Mouse (Mus musculus) layer of hippocampus, postnatal 36 days (tissue): ENCODE data around the gene Ppp1r12c. TPM values are rescaled to one million over a fixed set of nuclear protein-coding genes. Genes with fewer than 3 reads are reported as not detected.
A peak's percentile ranks its signal among the peaks of the same experiment; 100 is the strongest.
"Not testable (repeated sequence)": the region's sequence is repeated elsewhere in the genome, so short reads cannot be mapped to it uniquely, and the experiment has no call there.

Source experiments
- DNase-seq, 2 experiments: peaks; one replicate each; pipeline ENCODE4 v3.0.0; 2022
- total RNA-seq, 2 experiments: library from RNA; stranded (reverse); gene quantifications; 2 replicates each; pipeline ENCODE4 v1.2.3; 2021

Ppp1r12c gene
- 100 to 1,000 TPM; 146 to 164 TPM for total RNA-seq

DNA sequence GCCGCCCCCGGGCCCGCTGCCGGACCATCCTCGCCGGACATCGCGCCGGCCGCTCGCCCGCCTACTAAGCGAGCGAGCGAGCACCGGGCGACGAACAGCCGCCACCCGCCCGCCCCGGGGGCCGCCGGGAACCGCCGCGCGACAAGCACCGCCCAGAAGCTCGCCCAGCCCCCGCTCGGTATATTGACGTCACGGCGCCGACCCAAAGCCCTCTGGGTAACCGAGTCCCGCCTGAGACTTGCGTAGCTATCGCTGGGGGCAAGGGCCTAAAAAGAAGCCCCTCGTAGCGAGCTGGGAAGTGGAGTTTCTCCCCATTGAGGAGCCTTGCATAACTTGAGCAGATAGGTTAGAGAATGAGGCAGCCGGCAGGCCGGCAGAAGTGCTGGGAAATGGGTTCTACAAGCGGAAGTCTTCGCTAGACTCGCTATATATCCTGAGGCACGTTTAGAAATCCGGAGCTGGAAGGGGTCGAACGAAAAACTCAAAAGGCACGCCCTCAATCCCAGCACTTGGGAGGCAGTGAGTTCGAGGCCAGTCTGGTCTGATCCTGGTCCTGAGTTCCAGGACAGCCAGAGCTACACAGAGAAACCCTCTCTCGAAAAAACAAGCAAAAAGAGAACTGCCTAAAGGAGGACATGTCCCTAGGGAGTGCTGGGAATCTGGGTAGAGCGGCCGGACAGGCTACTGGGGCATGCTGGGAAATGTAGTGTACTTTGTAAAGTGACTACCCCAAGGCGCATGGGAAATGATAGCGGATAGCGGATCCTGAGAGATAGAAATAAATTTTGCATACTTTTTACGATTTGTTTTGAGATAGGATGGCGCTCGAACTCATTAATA, at the start of gene Ppp1r12c:
TSS of gene Ppp1r12c (minus strand) at position 123 of the 840 bp plus-strand sequence.
- DNase-seq: peak; percentile 97

DNA sequence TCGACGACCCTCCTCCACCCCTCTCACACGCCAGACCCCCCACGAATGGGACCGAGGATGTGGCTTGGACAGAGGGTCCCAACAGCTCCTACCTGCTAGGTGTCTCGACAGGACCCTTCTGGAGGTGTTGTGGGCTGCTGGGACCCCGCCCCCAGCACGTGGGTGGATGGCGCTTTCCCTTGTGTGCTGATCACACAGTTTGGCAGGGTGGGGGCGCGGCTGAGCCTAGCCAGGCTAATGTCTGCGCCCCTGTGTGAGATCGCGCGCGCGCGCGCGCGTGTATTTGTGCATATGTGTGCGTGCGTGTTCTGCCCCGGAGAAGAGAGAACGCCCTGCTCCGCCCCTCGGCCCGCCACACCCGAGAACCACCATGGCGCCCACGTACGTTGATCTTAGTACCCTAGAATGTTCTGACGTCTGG, 45.8 kb upstream of the Ppp1r12c start, which contains the start of gene Syt5:
TSS of gene Syt5 (minus strand) at position 321 of the 421 bp plus-strand sequence.
- DNase-seq: peak; percentile 63 to 65

DNA sequence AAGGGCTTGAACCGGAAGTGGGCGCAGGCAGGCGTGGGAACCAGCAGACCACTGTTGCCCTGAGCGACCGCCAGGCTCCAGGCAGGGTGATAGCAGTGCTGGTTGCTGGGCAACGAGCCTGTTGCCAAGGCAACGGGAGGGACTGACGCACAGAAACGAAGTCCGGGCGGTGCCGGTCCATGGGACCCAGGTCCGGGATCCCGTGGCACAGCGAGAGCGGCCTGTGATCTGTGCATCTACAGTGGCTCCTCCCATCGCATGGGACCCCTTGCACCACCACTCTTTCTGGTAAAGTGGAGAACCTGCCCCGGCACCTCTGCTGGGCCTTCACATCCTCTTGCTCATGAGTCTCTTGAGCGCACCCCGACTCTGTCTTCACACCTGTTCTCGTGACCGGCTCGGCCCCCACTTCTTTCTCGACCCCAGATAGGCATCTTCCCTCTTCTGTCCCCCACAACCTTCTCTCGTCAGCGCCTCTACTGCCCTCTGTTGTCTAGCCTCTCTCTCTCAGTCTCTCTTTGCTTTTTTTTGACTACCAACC, 45.2 kb upstream of the Ppp1r12c start:
- DNase-seq: peak; percentile 91 to 93

DNA sequence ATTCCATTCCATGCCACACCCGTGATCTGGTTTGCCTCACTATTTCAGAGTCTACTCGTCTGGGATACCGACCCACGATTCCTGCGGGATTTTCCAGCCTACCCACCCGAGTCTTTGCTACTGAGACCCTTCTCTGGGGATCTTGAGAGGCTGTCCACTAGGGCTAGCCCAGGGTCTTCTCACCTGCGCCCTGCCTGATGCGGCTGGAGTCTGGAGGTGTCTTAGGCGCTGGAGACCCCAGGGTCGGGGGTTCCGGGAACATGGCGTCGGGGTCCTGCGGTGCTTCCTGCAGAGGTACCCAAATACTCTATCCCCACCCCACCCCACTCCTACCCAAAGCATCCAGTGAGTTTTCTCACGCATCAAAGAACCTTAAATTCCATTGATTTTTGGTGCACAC, 44.6 kb upstream of the Ppp1r12c start:
- no peak for DNase-seq

DNA sequence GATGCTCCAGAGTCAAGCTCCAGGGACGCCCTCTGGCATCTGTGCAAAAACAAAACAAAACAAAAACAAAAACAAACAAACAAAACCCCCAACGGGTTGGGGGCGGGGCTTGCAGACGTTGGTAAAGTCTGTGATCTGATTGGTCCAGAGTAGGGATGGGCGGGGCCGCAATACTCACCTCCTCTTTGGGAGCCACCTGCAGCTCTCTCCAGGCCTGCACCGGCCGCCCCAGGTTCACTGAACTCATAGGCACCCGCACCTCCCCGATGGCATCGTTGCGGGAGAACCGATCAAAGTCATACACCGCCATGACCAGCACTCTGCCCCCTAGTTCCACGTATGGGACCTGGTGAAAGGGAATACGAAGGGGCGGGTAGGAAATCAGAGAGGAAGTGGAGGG, 40.5 kb upstream of the Ppp1r12c start:
- no peak for DNase-seq

DNA sequence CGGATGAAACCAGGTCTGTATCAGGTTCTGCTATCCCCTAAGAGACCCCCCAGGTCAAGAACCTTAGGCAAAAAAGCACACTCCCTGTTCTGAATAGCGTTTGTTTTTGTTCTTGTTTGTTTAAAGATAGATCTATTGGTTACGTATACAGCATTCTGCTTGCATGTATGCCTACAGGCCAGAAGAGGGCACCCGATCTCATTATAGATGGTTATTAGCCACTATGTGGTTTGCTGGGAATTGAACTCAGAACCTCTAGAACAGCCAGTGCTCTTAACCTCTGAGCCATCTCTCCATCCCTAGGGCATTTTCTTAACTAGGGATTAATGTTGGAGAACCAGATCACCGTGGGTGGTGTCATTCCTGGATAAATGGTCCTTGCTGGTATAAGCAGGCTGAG, 39.9 kb upstream of the Ppp1r12c start:
- no peak for DNase-seq

DNA sequence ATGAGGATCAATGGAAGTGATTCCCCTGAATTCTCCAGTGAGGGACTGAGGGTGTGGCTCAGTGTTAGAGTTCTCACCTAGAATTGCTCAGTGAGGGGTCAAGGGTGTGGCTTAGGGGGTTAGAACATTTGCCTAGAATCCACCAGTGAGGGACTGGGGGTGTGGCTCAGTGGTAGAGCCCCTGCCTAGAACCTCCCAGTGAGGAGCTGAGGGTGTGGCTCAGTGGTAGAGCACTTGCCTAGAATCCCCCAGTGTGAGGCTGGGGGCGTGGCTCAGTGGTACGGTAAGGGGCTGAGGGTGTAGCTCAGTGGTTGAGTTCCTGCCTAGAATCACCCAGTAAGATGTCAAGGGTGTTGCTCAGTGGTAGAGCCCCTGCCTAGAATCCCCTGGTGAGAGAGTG, 37.5 kb upstream of the Ppp1r12c start:
- DNase-seq: no peak

DNA sequence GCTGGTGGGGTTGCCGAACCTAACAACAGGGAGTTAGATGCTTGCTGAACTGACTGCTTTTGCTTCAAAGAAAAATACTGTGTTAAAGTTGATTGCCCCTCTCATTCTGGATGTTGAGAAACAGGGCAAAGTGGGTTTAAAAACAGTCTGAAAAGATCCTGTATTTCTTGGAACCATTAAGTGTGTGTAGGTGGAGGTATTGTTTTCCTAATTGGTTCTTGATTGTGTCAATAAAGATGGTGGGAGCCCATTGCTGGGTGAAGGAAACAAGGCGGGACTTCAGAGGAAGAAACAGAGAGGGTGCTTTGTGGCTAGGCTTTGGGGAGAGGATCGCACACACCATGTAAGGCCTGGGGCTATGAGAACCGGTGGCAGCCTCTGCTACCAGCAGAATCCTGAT, 35.7 kb upstream of the Ppp1r12c start:
- DNase-seq: no peak

DNA sequence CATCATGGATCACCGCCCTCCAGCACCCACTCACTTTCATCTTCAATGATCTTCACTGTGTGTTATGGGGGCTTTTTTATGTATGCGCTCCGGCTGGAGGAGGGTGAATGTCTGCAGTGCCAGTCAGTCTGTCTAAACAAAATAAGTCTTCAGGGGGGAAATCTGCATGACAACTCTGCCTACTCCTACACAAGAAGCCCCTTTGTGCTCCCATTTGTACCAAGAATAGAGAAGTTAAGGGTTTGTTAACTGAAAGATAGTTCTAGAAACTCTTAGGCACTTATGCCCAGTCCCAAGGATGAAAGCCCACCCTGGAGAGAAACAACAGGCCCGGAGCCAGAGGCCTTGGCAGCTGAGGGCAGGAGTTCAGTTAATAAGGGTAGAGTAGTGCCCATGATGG, 34.9 kb upstream of the Ppp1r12c start:
- DNase-seq: no peak

DNA sequence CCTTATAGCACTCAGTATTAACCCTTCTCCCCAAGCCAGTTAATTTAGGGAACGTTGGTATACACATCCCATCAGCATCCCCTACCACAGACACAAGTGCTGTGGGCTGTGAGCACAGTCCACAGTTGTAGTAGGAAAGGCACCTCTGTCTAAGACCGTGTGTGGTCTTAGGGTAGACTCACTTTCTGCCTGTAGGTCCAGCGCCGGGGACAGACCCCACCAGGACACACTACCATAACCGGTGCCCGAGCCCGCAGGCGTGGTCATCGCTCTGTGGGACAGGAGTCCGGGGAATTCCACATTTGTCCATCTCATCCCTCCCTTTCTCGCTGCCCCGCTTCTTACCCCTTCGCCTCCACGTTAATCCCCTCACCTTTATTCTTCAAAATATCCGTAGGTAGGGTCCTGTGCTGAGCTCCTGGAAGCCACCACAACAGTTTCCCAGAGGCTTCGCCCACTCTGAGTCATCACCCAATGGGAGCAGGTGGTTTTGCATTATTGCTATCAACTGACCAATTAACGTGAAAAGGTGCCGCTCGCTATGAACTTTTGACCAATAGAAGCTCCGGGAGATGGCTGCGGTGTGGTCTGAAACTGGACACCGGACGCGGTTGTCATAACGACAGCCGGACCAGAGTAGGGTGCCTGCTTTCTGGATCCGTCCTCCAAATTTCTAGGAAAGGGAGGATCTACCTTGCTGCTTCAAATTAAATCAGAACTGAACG, 30.7 kb upstream of the Ppp1r12c start, which contains the start of gene Dnaaf3:
TSS of gene Dnaaf3 (minus strand) at position 449 of the 725 bp plus-strand sequence.
- no peak for DNase-seq

DNA sequence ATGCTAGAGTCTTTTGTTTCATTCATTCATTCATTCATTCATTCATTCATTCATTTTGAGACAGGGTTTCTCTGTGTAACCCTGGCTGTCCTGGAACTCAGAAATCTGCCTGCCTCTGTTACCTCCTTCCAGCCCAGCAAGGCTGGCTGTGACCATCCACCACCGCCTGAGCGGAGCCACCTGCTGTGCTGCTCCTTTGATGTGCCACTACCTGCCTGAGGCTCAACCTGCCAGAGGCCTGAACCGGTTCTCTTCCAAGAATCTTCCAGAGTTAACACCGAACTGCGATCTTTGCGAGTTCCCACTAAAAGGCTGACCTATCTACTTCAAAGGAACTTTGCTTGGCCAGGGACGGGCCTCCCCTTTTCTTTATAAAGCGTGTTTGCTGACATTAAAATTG, 28.7 kb upstream of the Ppp1r12c start:
- DNase-seq: not testable (repeated sequence)

DNA sequence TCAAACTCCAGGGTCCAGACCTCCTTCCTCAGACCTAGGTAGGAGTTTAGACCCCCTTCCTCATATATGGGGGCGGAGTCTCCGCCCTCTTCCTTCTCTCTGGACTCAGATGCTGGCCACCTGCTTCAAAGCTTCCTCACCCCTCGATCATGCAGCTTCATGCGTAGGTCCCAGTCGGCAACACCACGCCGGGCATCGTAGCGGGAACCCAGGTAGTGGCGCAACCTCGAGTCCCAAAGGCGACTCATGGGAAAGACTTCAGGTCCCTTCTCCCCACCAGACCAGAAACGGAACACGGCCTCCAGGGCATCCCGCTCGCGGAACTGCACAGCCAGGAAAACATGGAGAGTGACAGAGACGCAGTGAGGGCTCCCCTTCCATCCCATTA, 25.8 kb upstream of the Ppp1r12c start:
- no peak for DNase-seq

DNA sequence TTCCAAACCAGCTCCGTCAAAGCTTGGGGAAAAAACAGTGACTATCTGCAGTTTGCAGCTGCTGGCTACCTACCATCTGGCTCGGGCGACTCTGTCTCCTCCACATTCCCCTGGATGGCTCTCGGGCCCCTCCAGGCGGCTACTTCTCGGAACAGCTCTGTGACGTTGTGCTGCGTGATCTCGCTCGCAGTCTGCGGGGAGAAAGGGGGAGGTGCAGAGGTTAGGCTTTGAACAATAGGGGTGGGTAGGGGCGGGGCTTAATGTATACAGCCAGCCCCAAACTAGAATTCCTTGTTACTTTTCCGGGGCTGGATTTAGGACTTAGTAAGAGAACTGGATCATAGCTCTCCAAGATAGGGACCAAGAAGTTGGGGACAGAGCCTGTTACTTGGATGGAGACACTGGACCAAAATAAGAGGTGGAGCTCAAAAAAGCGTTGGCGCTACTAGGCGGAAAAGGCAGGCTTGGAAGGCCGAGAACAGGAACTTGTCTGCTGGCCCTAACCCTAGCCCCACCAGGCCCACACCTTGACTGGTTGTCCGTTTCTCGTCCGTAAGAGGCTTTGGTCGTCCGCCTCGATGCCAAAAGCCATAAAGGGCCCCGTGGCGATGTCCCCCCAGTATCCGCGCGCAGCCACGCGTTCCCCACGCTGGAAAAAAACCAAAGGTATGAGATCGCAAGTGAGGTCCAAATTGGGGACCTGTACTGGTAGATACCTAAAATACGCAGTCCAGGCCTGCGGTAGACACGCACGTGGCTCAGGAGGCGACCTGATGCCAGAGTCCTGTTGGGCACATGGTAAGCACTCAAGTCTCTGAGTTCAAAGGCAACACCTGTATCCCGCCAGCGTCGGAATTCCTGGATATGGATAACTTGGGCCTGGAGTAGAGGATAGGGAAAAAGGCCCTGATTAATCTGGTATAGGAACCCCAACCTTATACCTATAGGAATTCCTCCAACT, 25.1 kb upstream of the Ppp1r12c start:
- peak; percentile 58 to 66 for DNase-seq

DNA sequence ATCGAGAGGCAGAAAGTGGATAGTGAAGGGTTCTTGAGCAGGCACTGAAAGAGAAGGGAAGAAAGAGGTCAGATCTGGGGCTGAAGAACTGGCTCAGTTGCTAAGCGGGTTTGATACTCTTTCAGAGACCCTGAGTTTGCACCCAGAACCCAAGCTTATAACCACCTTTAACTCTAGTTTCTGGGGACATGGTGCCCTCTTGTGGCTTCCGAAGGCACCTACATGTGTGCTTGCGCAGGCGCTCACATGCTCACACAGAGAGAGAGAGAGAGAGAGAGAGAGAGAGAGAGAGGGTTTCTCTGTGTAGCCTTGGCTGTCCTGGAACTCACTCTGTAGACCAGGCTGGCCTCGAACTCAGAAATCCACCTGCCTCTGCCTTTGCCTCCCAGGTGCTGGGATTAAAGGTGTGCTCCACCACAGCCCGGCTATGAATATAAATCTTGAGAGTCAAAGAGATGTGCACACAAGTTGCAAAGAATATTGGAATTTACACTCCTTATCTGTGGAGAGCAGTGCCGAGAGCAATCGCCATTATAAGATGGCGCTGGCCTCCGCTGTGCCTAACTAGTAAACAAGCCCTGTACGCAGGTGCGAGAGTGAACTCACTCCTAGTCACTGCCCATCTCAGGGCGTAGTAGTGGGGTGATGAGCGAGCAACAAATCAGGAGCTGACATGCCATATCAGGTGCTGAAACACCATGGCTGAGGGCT, 22.9 kb upstream of the Ppp1r12c start, which contains the start of gene Tnni3:
TSS of gene Tnni3 (minus strand) at position 18 of the 711 bp plus-strand sequence.
- DNase-seq: not testable (repeated sequence)

DNA sequence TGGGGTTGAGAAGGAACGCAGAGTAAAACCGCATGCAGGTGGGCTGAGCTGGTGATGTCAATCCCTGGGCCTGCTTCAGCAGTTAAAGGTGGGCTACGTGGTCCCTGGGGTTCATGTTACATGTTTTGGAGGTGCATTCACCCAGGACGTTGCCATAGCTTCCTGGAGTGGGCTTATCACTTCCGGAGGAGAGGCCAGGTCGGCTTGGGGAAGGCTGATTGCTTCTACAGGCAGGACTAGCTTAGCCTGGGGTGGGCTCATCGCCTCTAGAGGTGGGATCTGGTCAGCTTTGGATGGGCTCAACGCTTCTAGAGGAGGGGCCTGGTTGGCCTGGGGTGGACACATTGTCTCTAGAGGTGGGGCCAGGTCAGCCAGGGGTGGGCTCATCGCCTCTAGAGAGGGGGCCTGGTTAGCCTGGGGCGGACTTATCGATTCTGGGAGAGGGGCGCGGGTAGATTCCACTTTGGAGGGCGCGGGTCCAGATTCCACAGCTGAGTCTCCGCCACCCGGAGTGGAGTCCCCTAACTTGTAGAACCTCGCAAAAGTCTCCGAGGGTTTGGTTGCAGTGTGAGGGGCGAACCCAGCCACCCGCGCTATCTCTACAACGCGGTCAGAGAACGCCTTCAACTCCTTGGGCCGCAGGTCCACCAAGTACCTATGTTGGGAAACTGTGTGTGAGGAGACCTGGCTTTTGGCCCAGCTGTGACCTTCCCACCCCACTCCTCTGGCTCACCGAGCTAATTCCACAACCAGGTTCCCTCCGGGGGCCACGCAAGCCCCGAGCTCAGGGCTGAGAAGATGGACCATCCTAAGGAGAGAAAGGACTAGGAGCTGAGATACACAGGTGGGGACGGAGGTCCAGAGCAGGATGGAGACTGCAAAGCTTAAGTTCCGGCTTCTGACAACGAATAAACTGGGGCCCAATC, 22.0 kb upstream of the Ppp1r12c start:
- DNase-seq: no peak

DNA sequence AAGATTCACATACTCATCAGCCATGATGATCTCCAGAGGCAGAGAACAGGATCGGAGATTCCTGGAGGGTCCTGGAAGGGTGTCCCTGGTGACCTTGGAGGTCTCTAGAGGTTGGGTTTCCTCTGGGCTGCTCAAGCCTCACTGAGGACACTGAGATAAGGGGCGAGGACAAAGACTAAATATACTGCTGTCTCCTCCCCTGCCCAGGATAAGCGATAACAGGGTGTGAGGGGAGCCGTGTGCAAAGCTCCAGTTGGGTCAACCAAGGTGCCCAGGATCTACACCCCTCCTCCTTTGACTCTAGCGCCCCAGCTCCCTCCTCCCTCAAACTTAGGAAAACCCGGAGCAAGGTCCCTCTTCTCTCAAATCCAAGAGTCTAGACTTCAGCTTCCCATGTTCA, 20.8 kb upstream of the Ppp1r12c start:
- no peak for DNase-seq

DNA sequence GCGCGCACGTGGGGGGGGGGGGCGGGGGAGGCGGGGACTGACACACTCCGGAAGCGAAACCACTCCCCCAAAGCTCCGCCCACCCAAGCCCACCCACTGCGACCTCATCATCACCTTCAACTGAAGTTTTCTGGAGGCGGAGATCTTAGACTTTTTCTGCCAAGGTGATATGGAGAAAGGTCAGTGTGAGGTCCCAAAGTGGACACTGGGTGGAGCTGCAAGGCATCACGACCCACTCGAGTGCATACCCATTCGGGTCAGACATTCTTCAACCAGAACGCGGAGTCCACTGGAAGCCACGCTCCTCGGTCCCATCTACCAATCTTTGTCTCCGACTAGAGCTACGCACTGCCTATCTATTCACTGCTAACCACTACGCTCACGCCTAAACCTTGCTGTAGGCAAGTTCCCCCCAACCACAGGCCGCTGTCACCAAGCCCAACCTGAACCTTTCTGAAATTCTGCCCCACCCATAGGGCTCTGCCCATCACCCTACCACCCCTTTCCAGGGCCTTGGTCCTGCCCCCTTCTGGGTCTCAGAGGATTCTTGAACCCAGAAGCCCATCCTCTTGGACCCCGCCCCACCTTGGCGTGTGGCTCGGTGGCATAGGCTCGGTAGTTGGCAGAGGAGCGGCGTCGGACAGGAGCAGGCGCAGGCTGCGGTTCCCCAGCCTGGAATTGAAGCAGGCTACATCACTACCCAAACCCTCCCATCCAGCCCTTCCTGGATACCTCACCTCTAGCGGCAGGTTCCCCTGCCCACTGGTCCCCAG, 19.9 kb upstream of the Ppp1r12c start:
- DNase-seq: no peak

DNA sequence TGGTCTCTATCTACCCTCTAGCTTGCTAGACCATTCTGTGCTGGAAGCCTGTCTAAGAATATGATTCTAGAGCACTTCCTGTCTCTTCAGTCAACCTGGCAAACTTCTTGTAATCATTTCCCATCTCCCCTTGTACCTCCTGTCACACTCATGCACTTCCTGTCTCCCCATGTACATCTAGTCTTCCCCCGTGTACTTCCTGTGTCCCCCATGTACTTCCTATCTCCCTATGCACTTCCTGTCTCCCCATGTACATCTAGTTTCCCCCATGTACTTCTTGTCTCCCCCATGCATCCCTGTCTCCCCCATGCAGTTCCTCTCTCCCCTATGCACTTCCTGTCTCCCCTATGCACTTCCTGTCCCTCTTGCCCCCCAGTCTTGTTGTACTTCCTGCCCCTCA, 17.0 kb upstream of the Ppp1r12c start:
- no peak for DNase-seq

DNA sequence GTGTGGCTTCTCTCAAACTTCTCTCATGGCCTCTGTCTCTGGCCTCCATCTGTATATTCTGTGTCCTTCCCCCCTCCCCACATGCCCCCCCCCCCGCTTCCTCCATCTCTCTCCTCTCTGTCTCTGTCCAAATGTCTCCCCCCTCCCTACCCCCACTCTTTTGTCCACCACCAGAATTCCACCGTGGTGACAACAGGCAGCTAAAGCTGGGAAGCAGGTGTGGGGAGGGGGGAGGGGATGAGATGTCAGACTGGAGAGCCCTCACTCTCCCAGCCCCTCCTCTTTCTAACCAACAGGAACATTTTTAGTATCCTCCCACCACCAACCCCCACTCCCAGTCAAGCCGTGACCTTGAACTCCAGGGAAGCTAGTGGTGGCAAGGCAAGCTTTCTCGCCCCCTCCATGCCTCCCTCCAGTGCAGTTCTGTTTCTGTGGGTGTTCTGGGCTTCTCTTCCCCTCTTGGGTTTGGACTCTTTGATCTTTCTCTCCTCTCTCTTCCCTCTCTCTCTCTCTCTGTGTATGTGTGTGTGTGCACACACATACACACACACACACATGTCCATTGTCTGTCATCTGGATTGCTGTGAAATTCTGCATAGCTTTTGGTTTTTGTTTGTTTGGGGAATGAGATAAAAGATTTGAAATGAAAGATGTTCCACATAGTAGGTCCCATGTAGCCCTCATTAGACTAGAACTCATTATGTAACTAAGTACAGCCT, 15.0 kb upstream of the Ppp1r12c start, which contains the start of gene Tnnt1:
TSS of gene Tnnt1 (minus strand) at position 51 of the 719 bp plus-strand sequence.
- DNase-seq: no peak
